Mouse (Mus musculus) neural tube, embryonic 10.5 days (tissue): ENCODE data around the gene Adamts4.

Source experiments
- DNase-seq: peaks from one replicate; pipeline ENCODE4 v3.0.0-alpha.2; 2017; ENCODE audit warnings: low spot score; ENCODE audit errors: extremely low spot score

The Adamts4 gene

GRCm38 (mm10) chr1:171249913-171250600, at the start of gene Adamts4:
Adamts4 (plus strand) TSS chr1:171250421.
- peak; percentile 54 for DNase-seq

- DNase-seq: no peak
Observed at GRCm38 (mm10) chr1:171200769-171201168, 49.5 kb upstream of the Adamts4 start.

GRCm38 (mm10) chr1:171203471-171204248, 46.6 kb upstream of the Adamts4 start:
- DNase-seq: no peak

DNA sequence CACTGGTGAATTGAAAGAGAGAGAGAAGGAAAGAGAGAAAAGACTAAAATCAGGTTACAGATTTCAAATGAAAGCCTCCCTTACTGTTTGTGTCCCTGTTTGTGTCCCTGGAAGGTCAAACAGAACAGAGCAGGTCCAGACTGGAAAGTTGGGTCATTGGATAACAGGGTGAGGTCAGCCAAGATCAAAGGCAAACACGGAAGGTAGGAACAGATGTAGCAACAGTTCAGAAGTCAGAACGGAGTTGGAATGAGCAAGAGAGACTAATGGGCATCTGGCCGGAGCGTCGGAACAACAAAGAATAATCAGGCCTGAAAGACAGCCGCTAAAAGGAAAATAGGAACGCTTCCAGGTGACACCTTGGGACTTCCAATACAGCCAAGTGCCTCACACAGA, 46.0 kb upstream of the Adamts4 start:
- DNase-seq: no peak

GRCm38 (mm10) chr1:171205704-171206493, 44.3 kb upstream of the Adamts4 start:
- no peak for DNase-seq

- DNase-seq: no peak
Observed at GRCm38 (mm10) chr1:171209409-171209808, 40.8 kb upstream of the Adamts4 start.

- DNase-seq: no peak
Observed at GRCm38 (mm10) chr1:171212854-171213253, 37.4 kb upstream of the Adamts4 start.

DNA sequence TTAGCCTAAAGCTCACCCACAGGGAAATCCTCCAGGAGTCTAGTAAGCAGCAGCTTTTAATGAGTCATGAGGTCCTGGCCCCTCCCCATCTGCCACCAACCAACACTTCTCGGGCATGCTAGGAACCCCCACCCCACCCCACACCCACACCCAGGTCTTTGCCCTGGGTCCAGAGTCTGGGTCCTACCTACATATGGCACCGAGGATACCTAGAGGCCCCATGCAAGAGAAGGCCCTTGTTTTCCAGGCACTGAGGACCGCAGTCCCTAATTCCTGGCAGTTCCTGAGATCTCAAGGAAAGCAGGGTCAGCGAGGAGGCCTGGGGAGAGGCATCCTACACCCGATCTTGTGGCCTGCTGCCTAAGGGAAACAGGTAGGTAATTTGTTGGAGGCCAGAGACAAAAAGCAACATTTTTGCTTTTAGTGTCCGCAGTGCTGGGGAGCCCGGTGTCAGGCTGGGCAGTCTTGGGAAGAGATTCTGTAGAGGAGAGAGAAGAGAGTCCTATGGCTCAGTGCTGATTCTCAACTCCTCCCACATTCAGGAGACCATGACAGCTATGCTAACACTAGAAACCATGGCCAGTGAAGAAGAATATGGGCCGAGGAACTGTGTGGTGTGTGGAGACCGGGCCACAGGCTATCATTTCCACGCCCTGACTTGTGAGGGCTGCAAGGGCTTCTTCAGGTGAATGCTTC, 36.3 kb upstream of the Adamts4 start, which contains the start of gene Nr1i3:
Gene Nr1i3 (plus strand): TSS at position 170 of the 696 bp plus-strand sequence.
- no peak for DNase-seq

DNA sequence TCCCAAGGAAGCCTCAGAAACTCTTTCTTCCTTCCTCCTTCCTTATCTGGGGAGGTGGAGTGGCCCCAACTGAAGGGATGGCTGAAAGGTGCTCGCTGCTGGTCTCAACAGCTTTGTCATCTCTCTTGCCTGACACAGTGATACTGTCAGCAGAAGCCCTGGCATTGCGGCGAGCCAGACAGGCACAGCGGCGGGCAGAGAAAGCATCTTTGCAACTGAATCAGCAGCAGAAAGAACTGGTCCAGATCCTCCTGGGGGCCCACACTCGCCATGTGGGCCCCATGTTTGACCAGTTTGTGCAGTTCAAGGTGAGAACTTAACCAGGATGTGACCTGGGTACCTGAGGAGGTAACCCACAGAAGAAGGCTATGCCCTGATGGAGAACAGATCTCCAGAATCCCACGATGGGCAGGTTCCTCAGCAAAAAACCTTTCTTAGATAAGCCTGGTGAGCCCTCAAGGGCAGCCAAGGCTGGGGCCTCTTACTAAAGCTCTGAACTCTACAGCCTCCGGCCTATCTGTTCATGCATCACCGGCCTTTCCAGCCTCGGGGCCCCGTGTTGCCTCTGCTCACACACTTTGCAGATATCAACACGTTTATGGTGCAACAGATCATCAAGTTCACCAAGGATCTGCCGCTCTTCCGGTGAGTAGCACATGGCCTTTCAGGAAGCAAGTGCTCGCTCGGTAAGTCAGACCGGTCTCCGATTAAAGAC, 33.8 kb upstream of the Adamts4 start:
- DNase-seq: no peak

DNA sequence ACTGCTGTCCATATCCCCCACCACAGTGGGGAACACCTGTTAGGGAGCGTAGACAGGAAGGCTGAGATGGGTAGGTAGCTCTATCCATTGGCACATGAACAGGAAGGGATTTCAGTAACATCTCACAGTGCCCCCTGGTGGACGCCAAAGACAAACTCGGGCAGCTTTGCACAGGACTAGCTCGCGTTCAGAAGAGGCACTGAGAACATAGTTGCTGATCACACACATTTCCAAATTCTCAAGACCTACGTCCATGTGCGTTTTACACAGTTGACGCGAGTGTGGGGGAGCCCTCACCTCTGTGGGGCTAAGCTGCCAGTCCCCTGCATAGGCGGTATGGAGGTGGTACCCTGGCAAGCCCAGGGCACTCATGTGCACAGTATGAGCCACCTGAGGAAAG, 29.4 kb upstream of the Adamts4 start:
- DNase-seq: peak; percentile 87

- DNase-seq: no peak
Observed at GRCm38 (mm10) chr1:171221281-171222193, 28.7 kb upstream of the Adamts4 start.

DNA sequence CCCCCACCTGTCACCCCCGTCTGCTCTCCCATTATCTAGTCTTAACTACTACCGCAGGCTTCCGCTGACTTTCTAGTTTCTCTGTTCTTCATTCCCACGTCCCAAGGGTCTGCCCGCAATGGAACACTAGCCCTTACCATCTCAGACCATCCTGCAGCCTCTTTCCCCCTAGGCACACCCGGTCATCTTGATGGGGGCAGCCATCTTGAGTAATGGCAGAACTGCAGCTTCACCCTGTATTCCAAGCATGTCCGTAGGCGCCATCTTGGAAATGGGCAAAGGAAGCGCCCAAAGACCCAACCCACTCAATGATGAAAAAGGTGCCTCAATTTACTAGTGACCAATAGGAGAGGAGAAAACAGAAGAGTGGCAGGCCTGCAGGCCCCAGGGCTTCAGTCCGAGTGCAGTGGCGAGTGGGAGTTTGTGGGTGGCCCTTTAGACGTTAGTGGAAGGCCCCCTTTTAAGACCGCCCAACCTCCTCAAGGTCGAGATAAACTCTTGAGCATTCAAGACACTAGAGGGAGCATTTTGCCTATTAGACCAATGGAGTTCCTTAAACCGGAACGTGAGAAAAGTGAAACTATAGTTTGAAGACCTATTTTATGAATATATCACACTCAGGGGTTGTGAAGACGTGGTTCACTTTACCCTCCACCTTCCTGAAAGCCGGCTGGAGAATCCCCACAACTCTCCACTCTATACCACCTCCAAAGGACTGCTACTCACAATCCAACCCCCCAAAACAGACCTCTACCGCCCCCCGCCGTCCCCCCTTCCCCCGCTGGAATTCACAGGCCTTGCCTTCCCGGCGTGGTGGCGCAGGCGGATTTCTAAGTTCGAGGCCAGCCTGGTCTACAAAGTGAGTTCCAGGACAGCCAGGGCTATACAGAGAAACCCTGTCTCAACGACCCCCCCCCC, 27.7 kb upstream of the Adamts4 start, which contains the start of gene Tomm40l:
Gene Tomm40l (minus strand): TSS at position 277 of the 918 bp plus-strand sequence.
- DNase-seq: peak; percentile 86

GRCm38 (mm10) chr1:171223168-171223567, 27.1 kb upstream of the Adamts4 start:
- no peak for DNase-seq

- DNase-seq: no peak
Observed at GRCm38 (mm10) chr1:171223796-171224195, 26.4 kb upstream of the Adamts4 start.

GRCm38 (mm10) chr1:171224857-171225256, 25.4 kb upstream of the Adamts4 start, which contains the start of gene Apoa2:
Apoa2 (plus strand) TSS chr1:171225054.
- DNase-seq: no peak

GRCm38 (mm10) chr1:171226780-171227179, 23.4 kb upstream of the Adamts4 start:
- DNase-seq: no peak

DNA sequence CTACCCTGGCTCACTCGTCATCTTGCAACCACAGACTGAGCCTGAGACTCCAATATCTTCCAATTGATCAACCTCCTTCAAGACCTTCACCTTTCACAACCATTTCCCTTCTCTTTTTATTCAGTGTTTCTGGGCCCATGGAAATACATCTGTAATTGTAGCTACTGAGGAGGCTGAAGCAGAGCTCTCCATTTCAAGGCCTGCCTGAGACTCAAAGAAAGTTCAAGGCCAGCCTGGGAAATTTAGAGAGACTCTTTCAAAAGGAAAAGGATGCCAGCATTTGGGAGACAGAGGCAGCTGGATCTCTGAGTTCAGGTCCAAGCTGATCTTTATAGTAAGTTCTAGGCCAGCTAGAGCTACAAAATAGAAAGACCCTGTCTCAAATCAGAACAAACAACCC, 22.3 kb upstream of the Adamts4 start:
- DNase-seq: no peak

- no peak for DNase-seq
Observed at GRCm38 (mm10) chr1:171229750-171230149, 20.5 kb upstream of the Adamts4 start.
